Comparison of ENCODE assay signal across 8 mouse cellular contexts in the genomic region with DNA sequence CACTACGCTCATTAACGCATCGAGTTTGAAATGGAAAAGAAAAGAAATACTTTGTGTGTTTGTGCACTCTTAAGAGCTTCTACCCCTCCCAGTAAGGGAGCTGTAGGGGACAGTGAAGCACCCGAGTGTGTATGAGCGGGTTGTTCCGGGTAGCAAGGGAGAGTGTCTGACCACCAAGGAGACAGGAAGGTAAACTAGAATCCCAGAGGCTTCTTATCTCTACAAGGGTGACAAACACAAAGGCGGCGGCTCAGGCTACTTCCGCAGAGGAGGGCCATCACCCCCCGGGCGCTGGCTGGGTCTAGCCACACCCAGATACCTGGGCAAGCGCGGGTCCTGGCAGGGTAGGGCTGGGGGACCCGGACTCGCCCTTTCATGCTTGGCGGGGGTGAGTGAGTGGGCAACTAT. TPM values are rescaled to one million over a fixed set of nuclear protein-coding genes. Genes with fewer than 3 reads are reported as not detected.
DNase-seq lines count a peak whose midpoint lies in the region; ATAC-seq lines count a peak whose summit lies in the region.

No protein-coding gene starts in this region.

- WGBS in hindbrain, embryonic 13.5 days, result under 1% methylated on average over 16 of the region's 16 CpGs

- peak overlapping the region; percentile 91 for H3K27ac ChIP-seq in brown adipose tissue, adult 24 weeks (replicated peaks; ENCODE audit: low read depth, low read length)
- peak overlapping the region; percentile 90 for H3K27ac ChIP-seq in hindbrain, embryonic 13.5 days

- H3K4me2 ChIP-seq in hindbrain, embryonic 13.5 days, result peak overlapping the region; percentile 82

- peak overlapping the region; percentile 80 for H3K4me3 ChIP-seq in brown adipose tissue, adult 24 weeks (ENCODE audit: insufficient read depth, low read depth, low read length)
- H3K4me3 ChIP-seq in hindbrain, embryonic 13.5 days, result peak overlapping the region; percentile 58

- ATAC-seq in hindbrain, embryonic 13.5 days (ENCODE audit: low FRiP score), result peak; percentile 86
- ATAC-seq in megakaryocyte progenitor cell, adult 5-6 weeks (replicated peaks; ENCODE audit: poor library complexity), result peak; percentile 64

- H3K9ac ChIP-seq in hindbrain, embryonic 13.5 days, result peak overlapping the region; percentile 81

- intact Hi-C loops in left cerebral cortex, postnatal 10 days (cut with DNase I), result loop anchor here (2.0 to 5.0 kb wide), 2 partner anchors 40 to 64 kb away; no protein-coding TSS in a partner anchor

- H3K36me3 ChIP-seq in hindbrain, embryonic 13.5 days, result no peaks in the 10 kb centered on the region

- peaks cover 14% of the 10 kb centered on the region for H3K27me3 ChIP-seq in hindbrain, embryonic 13.5 days

- no peaks in the 10 kb centered on the region for H3K4me1 ChIP-seq in brown adipose tissue, adult 24 weeks (ENCODE audit: control insufficient read depth, insufficient read depth, insufficient read length, low read length)
- peaks cover 10% of the 10 kb centered on the region for H3K4me1 ChIP-seq in hindbrain, embryonic 13.5 days (replicated peaks)

- H3K9me3 ChIP-seq in hindbrain, embryonic 13.5 days, result no peaks in the 10 kb centered on the region

- peak; percentile 15 for DNase-seq in layer of hippocampus, adult 9-10 months (ENCODE audit: low spot score)
- no peak for DNase-seq in layer of hippocampus, adult 9-11 months
- DNase-seq in ovary, postnatal 14 days (ENCODE audit: low spot score), result no peak
- DNase-seq in left cerebral cortex, postnatal 10 days (ENCODE audit: extremely low spot score in 1 of 2, low spot score in 2 of 2), result no peak
- DNase-seq in adrenal gland, adult (ENCODE audit: inconsistent age in 2 of 2, low spot score in 1 of 2), result no peak

RNA-seq across cellular contexts. Expression of a gene that starts 56.7 kb away (rescaled TPM):
- polyA plus RNA-seq in brown adipose tissue, adult 24 weeks (2012; ENCODE audit: insufficient read depth, insufficient read length, missing spikeins), result 124 and 161 TPM in 2 replicates
- 482 and 500 TPM in 2 replicates for polyA plus RNA-seq in hindbrain, embryonic 13.5 days (2015; fragmentation: Nextera tagmentation; extraction: Ambion mirVana)
- 166 and 175 TPM in 2 replicates for total RNA-seq in megakaryocyte progenitor cell, adult 5-6 weeks (2015)
- total RNA-seq in megakaryocyte progenitor cell, adult 5-6 weeks (2017), result 189 and 199 TPM in 2 replicates
- total RNA-seq in left cerebral cortex, postnatal 10 days (2021), result 100 to 1,000 TPM; 140 TPM
